In genomic region chr8:120124836-120125389, GRCm38 (mm10) we compare ENCODE assay signal across 10 mouse cellular contexts. TPM values are rescaled to one million over a fixed set of nuclear protein-coding genes. Genes with fewer than 3 reads are reported as not detected.
DNase-seq lines count a peak whose midpoint lies in the region; ATAC-seq and TF ChIP-seq lines count a peak whose summit lies in the region.
"Had no signal": no experiment of that assay in that cellular context is flagged by ENCODE, and none has a peak within 500 bp of the region (broad histone marks: within the 10 kb centered on the region; RNA-seq: fewer than 3 reads in every experiment).

No protein-coding gene starts in this region.

- no peak for TF ChIP-seq CTCF in midbrain, postnatal 0 days (IDR thresholded peaks at IDR 0.05)

- peak overlapping the region; percentile 53 for H3K27ac ChIP-seq in forebrain, embryonic 10.5 days
- no peak overlapping the region for H3K27ac ChIP-seq in forebrain, embryonic 16.5 days (ENCODE audit: low read length)
- H3K27ac ChIP-seq in hindbrain, embryonic 13.5 days = peak overlapping the region; percentile 64
- no peak overlapping the region for H3K27ac ChIP-seq in midbrain, postnatal 0 days (ENCODE audit: low read depth, low read length)

- H3K4me1 ChIP-seq in forebrain, embryonic 10.5 days = peaks cover 62% of the 10 kb centered on the region
- H3K4me1 ChIP-seq in forebrain, embryonic 16.5 days (replicated peaks; ENCODE audit: control insufficient read depth, insufficient read depth, low read length) = peaks cover 16% of the 10 kb centered on the region; the same call in 1 of the 2 replicates
- H3K4me1 ChIP-seq in hindbrain, embryonic 13.5 days (replicated peaks) = peaks cover 58% of the 10 kb centered on the region
- H3K4me1 ChIP-seq in midbrain, postnatal 0 days (ENCODE audit: insufficient read depth, low read length) = peaks cover 6% of the 10 kb centered on the region; the same call in 1 of the 2 replicates

- peak; percentile 39 for DNase-seq in forebrain, embryonic 10.5 days (ENCODE audit: extremely low spot score, low spot score)
- peak; percentile 44 for DNase-seq in left cerebral cortex, postnatal 4 days
- no peak for DNase-seq in left cerebral cortex, adult 11 months (ENCODE audit: low spot score)
- peak; percentile 76 for DNase-seq in midbrain, postnatal 0 days (ENCODE audit: low spot score)
- DNase-seq in thymus, postnatal 25 days = no peak
- no peak for DNase-seq in layer of hippocampus, postnatal 10 days (ENCODE audit: low spot score in 2 of 2)
- DNase-seq: adrenal gland, postnatal 25 days; kidney, adult 8-10 months had no signal

- ATAC-seq in forebrain, embryonic 16.5 days = no peak
- ATAC-seq in hindbrain, embryonic 13.5 days (ENCODE audit: low FRiP score) = peak; percentile 58
- ATAC-seq in midbrain, postnatal 0 days (ENCODE audit: low FRiP score) = peak; percentile 81

- H3K9me3 ChIP-seq in forebrain, embryonic 10.5 days = no peaks in the 10 kb centered on the region; the same call in 1 of the 2 replicates
- H3K9me3 ChIP-seq in forebrain, embryonic 16.5 days (ENCODE audit: control insufficient read depth, low read length) = no peaks in the 10 kb centered on the region
- H3K9me3 ChIP-seq in hindbrain, embryonic 13.5 days = no peaks in the 10 kb centered on the region
- H3K9me3 ChIP-seq in midbrain, postnatal 0 days (ENCODE audit: low read length) = no peaks in the 10 kb centered on the region

- H3K36me3 ChIP-seq in forebrain, embryonic 10.5 days (replicated peaks) = no peaks in the 10 kb centered on the region
- H3K36me3 ChIP-seq in forebrain, embryonic 16.5 days (ENCODE audit: control insufficient read depth, insufficient read depth) = no peaks in the 10 kb centered on the region
- H3K36me3 ChIP-seq in hindbrain, embryonic 13.5 days = no peaks in the 10 kb centered on the region
- H3K36me3 ChIP-seq in midbrain, postnatal 0 days (ENCODE audit: insufficient read depth, low read length) = no peaks in the 10 kb centered on the region

- intact Hi-C loops in left cerebral cortex, postnatal 4 days (cut with DNase I) = no loop called here

- H3K9ac ChIP-seq in forebrain, embryonic 16.5 days (replicated peaks; ENCODE audit: low read depth, low read length) = no peak overlapping the region
- H3K9ac ChIP-seq in hindbrain, embryonic 13.5 days = no peak overlapping the region
- no peak overlapping the region for H3K9ac ChIP-seq in midbrain, postnatal 0 days (replicated peaks; ENCODE audit: low read length, poor library complexity, severe bottlenecking)

- H3K4me2 ChIP-seq in forebrain, embryonic 16.5 days (ENCODE audit: low read length) = no peak overlapping the region
- no peak overlapping the region for H3K4me2 ChIP-seq in hindbrain, embryonic 13.5 days
- no peak overlapping the region for H3K4me2 ChIP-seq in midbrain, postnatal 0 days (ENCODE audit: low read depth, low read length, poor library complexity, severe bottlenecking)

- 60% methylated on average over 7 of the region's 7 CpGs for WGBS in forebrain, embryonic 10.5 days
- 48% methylated on average over 7 of the region's 7 CpGs for WGBS in forebrain, embryonic 16.5 days
- WGBS in hindbrain, embryonic 13.5 days = 38% methylated on average over 7 of the region's 7 CpGs
- WGBS in midbrain, postnatal 0 days = 25% methylated on average over 7 of the region's 7 CpGs

- peaks cover 20% of the 10 kb centered on the region for H3K27me3 ChIP-seq in forebrain, embryonic 10.5 days (ENCODE audit: poor library complexity, severe bottlenecking)
- H3K27me3 ChIP-seq in forebrain, embryonic 16.5 days (replicated peaks; ENCODE audit: control insufficient read depth, insufficient read depth, low read length) = no peaks in the 10 kb centered on the region
- H3K27me3 ChIP-seq in hindbrain, embryonic 13.5 days = no peaks in the 10 kb centered on the region
- no peaks in the 10 kb centered on the region for H3K27me3 ChIP-seq in midbrain, postnatal 0 days (ENCODE audit: insufficient read depth, low read length)

- no peak overlapping the region for H3K4me3 ChIP-seq in forebrain, embryonic 10.5 days
- H3K4me3 ChIP-seq in forebrain, embryonic 16.5 days (replicated peaks; ENCODE audit: low read length) = no peak overlapping the region
- H3K4me3 ChIP-seq in hindbrain, embryonic 13.5 days = no peak overlapping the region
- no peak overlapping the region for H3K4me3 ChIP-seq in midbrain, postnatal 0 days (ENCODE audit: low read depth, low read length)

RNA-seq across cellular contexts. Expression of gene 6430548M08Rik, which starts 11.0 kb away (rescaled TPM):
- 3.4 and 3.8 TPM in 2 replicates for polyA plus RNA-seq in forebrain, embryonic 10.5 days (2016; fragmentation: Nextera tagmentation; extraction: Ambion mirVana)
- 27.5 and 29.2 TPM in 2 replicates for polyA plus RNA-seq in forebrain, embryonic 16.5 days (2015; fragmentation: Nextera tagmentation; extraction: Ambion mirVana)
- total RNA-seq in left cerebral cortex, postnatal 4 days (2021) = 10 to 100 TPM; 74.9 to 76.5 TPM
- polyA plus RNA-seq in hindbrain, embryonic 13.5 days (2015; fragmentation: Nextera tagmentation; extraction: Ambion mirVana) = 23.2 and 24.8 TPM in 2 replicates
- total RNA-seq in midbrain, postnatal 0 days (2014; rRNA removed) = 69.7 and 71.1 TPM in 2 replicates
- polyA plus RNA-seq in midbrain, postnatal 0 days (2015; fragmentation: Nextera tagmentation; extraction: Ambion mirVana) = 38.3 and 40.5 TPM in 2 replicates
- total RNA-seq in layer of hippocampus, postnatal 10 days (2021) = 10 to 100 TPM; 76.5 to 86.8 TPM

RNA-seq across cellular contexts. Expression of gene Zdhhc7, which starts 23.6 kb away (rescaled TPM):
- polyA plus RNA-seq in forebrain, embryonic 10.5 days (2016; fragmentation: Nextera tagmentation; extraction: Ambion mirVana) = 28.3 and 30.2 TPM in 2 replicates
- 28.9 and 29.7 TPM in 2 replicates for polyA plus RNA-seq in forebrain, embryonic 16.5 days (2015; fragmentation: Nextera tagmentation; extraction: Ambion mirVana)
- total RNA-seq in left cerebral cortex, postnatal 4 days (2021) = 10 to 100 TPM; 27.7 TPM
- polyA plus RNA-seq in hindbrain, embryonic 13.5 days (2015; fragmentation: Nextera tagmentation; extraction: Ambion mirVana) = 27.9 and 29.3 TPM in 2 replicates
- total RNA-seq in midbrain, postnatal 0 days (2014; rRNA removed) = 34.1 and 40.8 TPM in 2 replicates
- 23.9 and 24.6 TPM in 2 replicates for polyA plus RNA-seq in midbrain, postnatal 0 days (2015; fragmentation: Nextera tagmentation; extraction: Ambion mirVana)
- total RNA-seq in layer of hippocampus, postnatal 10 days (2021) = 10 to 100 TPM; 37.7 to 40.4 TPM

RNA-seq across cellular contexts. Expression of gene Fam92b, which starts 52.4 kb away (rescaled TPM):
- 2.0 TPM in 2 replicates for polyA plus RNA-seq in forebrain, embryonic 10.5 days (2016; fragmentation: Nextera tagmentation; extraction: Ambion mirVana)
- polyA plus RNA-seq in forebrain, embryonic 16.5 days (2015; fragmentation: Nextera tagmentation; extraction: Ambion mirVana) = 1.3 and 1.8 TPM in 2 replicates
- not detected for total RNA-seq in left cerebral cortex, postnatal 4 days (2021)
- 2.2 and 2.6 TPM in 2 replicates for polyA plus RNA-seq in hindbrain, embryonic 13.5 days (2015; fragmentation: Nextera tagmentation; extraction: Ambion mirVana)
- total RNA-seq in midbrain, postnatal 0 days (2014; rRNA removed) = 1.0 and 2.0 TPM in 2 replicates
- polyA plus RNA-seq in midbrain, postnatal 0 days (2015; fragmentation: Nextera tagmentation; extraction: Ambion mirVana) = 1.7 and 2.4 TPM in 2 replicates
- total RNA-seq in layer of hippocampus, postnatal 10 days (2021) = not detected

Comparison
In these comparisons a context has a peak if more than half of its experiments do, and no peak if none do; other contexts are left out.
1. DNase-seq: peak in forebrain, embryonic 10.5 days (single experiment), left cerebral cortex, postnatal 4 days (single experiment) and midbrain, postnatal 0 days (single experiment); none in left cerebral cortex, adult 11 months (single experiment), thymus, postnatal 25 days (single experiment) and layer of hippocampus, postnatal 10 days (0 of 2).
2. H3K27ac ChIP-seq: peak in forebrain, embryonic 10.5 days (single experiment) and hindbrain, embryonic 13.5 days (single experiment); none in forebrain, embryonic 16.5 days (single experiment) and midbrain, postnatal 0 days (single experiment).